Mouse (Mus musculus): ENCODE results near the gene Tmem178b. TPM values are rescaled to one million over a fixed set of nuclear protein-coding genes. Genes with fewer than 3 reads are reported as not detected.

Tmem178b gene
- polyA plus RNA-seq, 1 experiment from 2014 or later, result not detected

DNA sequence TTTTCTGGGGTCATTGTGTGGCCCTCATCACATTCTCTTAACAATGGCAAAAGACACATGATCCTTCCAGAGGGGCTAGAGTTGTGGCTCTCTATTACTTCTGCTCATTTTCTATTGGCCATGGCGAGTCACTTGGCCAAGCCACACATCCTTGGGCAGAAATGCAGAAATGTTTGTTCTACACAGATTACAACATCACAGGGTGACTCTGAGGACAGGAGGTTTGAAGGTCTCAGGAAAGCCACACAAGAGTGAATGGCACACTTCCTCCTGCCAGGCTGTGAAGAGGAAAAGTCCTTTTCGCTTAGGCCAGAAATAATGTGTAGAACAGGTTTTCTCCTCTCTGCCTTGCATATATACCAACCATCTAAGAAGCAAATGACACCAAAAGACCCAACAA is 82.1 kb downstream of the Tmem178b start:
- Histone ChIP-seq H3K4me1 (ENCODE audit: insufficient read depth) (no peaks in the 10 kb centered on the region), H3K4me3 (ENCODE audit: low read depth, low read length) (no peak overlapping the region), H3K9me3 (ENCODE audit: low read length) (no peaks in the 10 kb centered on the region), H3K27ac (ENCODE audit: low read depth) (no peak overlapping the region), H3K9ac (replicated peaks) (no peak overlapping the region), H3K4me2 (ENCODE audit: low read depth, low read length) (no peak overlapping the region), H3K36me3 (replicated peaks; ENCODE audit: insufficient read depth, low read length) (no peaks in the 10 kb centered on the region), H3K27me3 (ENCODE audit: insufficient read depth, low read length) (no peaks in the 10 kb centered on the region)
- WGBS (ENCODE audit: insufficient replicate concordance), result 65% methylated on average over 2 of the region's 2 CpGs
- TF ChIP-seq EP300 (IDR thresholded peaks at IDR 0.05; ENCODE audit: low read depth), result no peak
- TF ChIP-seq CTCF (IDR thresholded peaks at IDR 0.05; ENCODE audit: low read depth), result no peak
- ATAC-seq (no peak), DNase-seq (no peak)

DNA sequence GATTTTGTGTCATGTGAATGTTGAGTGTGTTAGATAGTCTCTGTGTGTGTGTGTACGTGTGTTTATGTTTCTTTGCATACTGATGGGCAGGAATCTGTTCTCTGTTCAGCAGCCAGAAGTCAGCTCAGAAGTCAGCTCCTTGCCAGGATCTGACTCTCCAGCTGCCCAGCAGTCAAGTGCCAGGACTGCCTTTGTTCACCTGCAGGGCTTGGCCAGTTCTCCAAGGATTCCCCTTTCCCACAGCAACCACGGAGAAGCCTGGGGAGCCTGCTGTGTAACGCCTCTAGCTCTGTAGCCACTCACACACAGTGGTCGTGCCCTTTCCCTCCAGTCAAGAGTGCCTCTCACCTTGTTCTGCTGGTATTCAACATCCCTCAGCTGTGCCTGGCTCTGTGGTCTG is 91.5 kb downstream of the Tmem178b start:
- WGBS (ENCODE audit: insufficient replicate concordance), result 63% methylated on average over 4 of the region's 4 CpGs
- Histone ChIP-seq H3K27me3 (ENCODE audit: insufficient read depth, low read length) (no peaks in the 10 kb centered on the region), H3K9ac (replicated peaks) (no peak overlapping the region), H3K4me2 (ENCODE audit: low read depth, low read length) (no peak overlapping the region), H3K9me3 (ENCODE audit: low read length) (no peaks in the 10 kb centered on the region), H3K4me1 (ENCODE audit: insufficient read depth) (no peaks in the 10 kb centered on the region), H3K27ac (ENCODE audit: low read depth) (no peak overlapping the region), H3K4me3 (ENCODE audit: low read depth, low read length) (no peak overlapping the region), H3K36me3 (replicated peaks; ENCODE audit: insufficient read depth, low read length) (no peaks in the 10 kb centered on the region)
- no peak for DNase-seq
- ATAC-seq, result no peak
- no peak for TF ChIP-seq CTCF (IDR thresholded peaks at IDR 0.05; ENCODE audit: low read depth)
- no peak for TF ChIP-seq EP300 (IDR thresholded peaks at IDR 0.05; ENCODE audit: low read depth)

DNA sequence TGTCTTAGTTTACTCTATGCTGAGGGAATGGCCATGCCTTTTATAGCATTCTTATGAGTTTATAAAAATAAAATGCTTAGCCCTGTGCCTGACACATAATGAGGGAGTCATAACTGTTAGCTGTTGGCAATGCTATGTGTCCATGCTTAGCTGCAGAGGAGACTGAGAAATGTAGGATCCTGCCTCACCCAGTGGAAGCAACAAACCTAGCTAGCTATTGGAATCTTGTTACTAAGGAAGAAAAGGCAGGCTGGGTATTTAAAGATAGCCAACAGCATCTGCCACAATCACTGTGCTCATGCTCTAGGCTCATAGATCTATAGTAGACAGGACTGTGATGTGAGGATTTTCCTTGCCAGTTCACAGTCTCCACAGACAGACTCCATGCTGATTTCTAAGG is 97.2 kb downstream of the Tmem178b start:
- no peaks in the 10 kb centered on the region for H3K36me3 ChIP-seq (replicated peaks; ENCODE audit: insufficient read depth, low read length)
- no peaks in the 10 kb centered on the region for H3K4me1 ChIP-seq (ENCODE audit: insufficient read depth)
- no peaks in the 10 kb centered on the region for H3K27me3 ChIP-seq (ENCODE audit: insufficient read depth, low read length)
- H3K27ac ChIP-seq (ENCODE audit: low read depth), result no peak overlapping the region
- DNase-seq (no peak), ATAC-seq (no peak)
- no peak overlapping the region for H3K9ac ChIP-seq (replicated peaks)
- no peak overlapping the region for H3K4me2 ChIP-seq (ENCODE audit: low read depth, low read length)
- H3K9me3 ChIP-seq (ENCODE audit: low read length), result no peaks in the 10 kb centered on the region
- TF ChIP-seq CTCF (IDR thresholded peaks at IDR 0.05; ENCODE audit: low read depth) (no peak), EP300 (IDR thresholded peaks at IDR 0.05; ENCODE audit: low read depth) (no peak)
- H3K4me3 ChIP-seq (ENCODE audit: low read depth, low read length), result no peak overlapping the region

DNA sequence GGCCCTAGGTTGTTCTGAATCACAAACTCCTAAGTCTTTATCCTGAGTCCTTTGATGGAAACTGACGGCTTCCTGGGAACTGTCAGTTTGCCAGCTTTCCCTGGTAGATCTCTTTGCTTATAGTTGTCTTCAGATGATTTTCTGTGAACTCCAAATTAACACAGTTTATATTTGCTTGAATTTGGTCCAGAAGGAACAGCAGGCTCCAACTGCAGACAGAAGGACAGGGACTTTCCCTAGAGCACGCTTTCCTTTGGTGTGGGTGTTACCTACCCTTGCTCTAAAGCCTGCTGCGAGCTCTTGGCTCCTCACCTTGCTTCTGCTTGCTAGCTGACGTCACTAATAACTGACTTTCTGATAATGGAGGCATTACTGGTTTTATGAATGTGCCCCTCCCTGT is 105.9 kb downstream of the Tmem178b start:
- no peak for TF ChIP-seq EP300 (IDR thresholded peaks at IDR 0.05; ENCODE audit: low read depth)
- TF ChIP-seq CTCF (IDR thresholded peaks at IDR 0.05; ENCODE audit: low read depth), result no peak
- ATAC-seq, result no peak
- Histone ChIP-seq H3K27ac (ENCODE audit: low read depth) (no peak overlapping the region), H3K9me3 (ENCODE audit: low read length) (no peaks in the 10 kb centered on the region), H3K4me1 (ENCODE audit: insufficient read depth) (no peaks in the 10 kb centered on the region), H3K27me3 (ENCODE audit: insufficient read depth, low read length) (no peaks in the 10 kb centered on the region), H3K36me3 (replicated peaks; ENCODE audit: insufficient read depth, low read length) (no peaks in the 10 kb centered on the region), H3K4me2 (ENCODE audit: low read depth, low read length) (no peak overlapping the region), H3K4me3 (ENCODE audit: low read depth, low read length) (no peak overlapping the region), H3K9ac (replicated peaks) (no peak overlapping the region)
- WGBS (ENCODE audit: insufficient replicate concordance), result 70% methylated on average over 4 of the region's 4 CpGs
- DNase-seq, result no peak

DNA sequence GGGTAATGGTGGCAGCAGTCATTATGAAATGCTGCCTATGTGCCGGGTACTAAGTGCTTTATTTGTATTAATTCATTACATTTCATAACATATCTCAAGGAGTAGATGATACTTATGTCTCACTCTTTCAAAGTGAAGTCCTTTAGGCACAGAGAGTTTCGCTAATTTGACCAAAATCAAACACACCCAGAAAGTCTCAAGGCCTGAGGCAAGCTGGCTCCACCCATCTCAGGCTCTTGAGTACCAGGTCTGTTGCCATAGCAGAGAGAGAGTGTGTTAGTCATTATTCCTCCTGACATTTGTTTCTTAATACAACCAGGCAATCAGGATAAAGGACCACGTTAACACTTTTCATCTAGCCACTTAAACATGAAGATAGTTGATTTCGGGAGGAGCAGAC is 117.7 kb downstream of the Tmem178b start:
- Histone ChIP-seq H3K27ac (ENCODE audit: low read depth) (no peak overlapping the region), H3K4me3 (ENCODE audit: low read depth, low read length) (no peak overlapping the region)
- no peak for ATAC-seq

DNA sequence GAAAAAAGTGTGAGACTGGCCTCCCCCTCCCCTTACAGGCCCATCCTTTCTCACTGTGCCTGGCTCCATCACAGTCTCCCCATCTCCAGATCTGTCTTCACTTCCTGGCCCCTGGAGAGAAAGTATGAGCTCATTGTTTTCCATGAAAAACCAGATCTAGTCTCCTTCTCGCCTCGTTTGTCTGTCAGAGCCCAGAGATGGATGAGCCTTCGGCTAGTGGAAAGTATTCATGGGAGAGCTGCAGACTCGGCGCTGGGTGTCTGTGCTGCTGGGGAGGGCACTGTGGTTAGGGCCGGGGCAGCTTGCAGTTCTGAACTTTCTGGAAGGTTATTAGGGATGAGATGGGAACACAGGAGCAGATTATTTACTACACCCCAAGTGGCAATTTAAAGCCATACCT is 118.9 kb downstream of the Tmem178b start:
- Histone ChIP-seq H3K27ac (ENCODE audit: low read depth) (no peak overlapping the region), H3K27me3 (ENCODE audit: insufficient read depth, low read length) (no peaks in the 10 kb centered on the region), H3K36me3 (replicated peaks; ENCODE audit: insufficient read depth, low read length) (no peaks in the 10 kb centered on the region), H3K9me3 (ENCODE audit: low read length) (no peaks in the 10 kb centered on the region), H3K4me1 (ENCODE audit: insufficient read depth) (no peaks in the 10 kb centered on the region), H3K9ac (replicated peaks) (no peak overlapping the region), H3K4me3 (ENCODE audit: low read depth, low read length) (no peak overlapping the region), H3K4me2 (ENCODE audit: low read depth, low read length) (no peak overlapping the region)
- no peak for TF ChIP-seq CTCF (IDR thresholded peaks at IDR 0.05; ENCODE audit: low read depth)
- TF ChIP-seq EP300 (IDR thresholded peaks at IDR 0.05; ENCODE audit: low read depth), result no peak
- DNase-seq (no peak), ATAC-seq (no peak)
- WGBS (ENCODE audit: insufficient replicate concordance), result 58% methylated on average over 6 of the region's 6 CpGs

More for the DNA sequence above, 117.7 kb downstream of the Tmem178b start:
- Histone ChIP-seq H3K4me2 (ENCODE audit: low read depth, low read length) (no peak overlapping the region), H3K27me3 (ENCODE audit: insufficient read depth, low read length) (no peaks in the 10 kb centered on the region), H3K36me3 (replicated peaks; ENCODE audit: insufficient read depth, low read length) (no peaks in the 10 kb centered on the region), H3K9me3 (ENCODE audit: low read length) (no peaks in the 10 kb centered on the region), H3K9ac (replicated peaks) (no peak overlapping the region), H3K4me1 (ENCODE audit: insufficient read depth) (no peaks in the 10 kb centered on the region)
- DNase-seq, result no peak
- TF ChIP-seq EP300 (IDR thresholded peaks at IDR 0.05; ENCODE audit: low read depth), result no peak
- no peak for TF ChIP-seq CTCF (IDR thresholded peaks at IDR 0.05; ENCODE audit: low read depth)
- WGBS (ENCODE audit: insufficient replicate concordance), result 73% methylated on average over 4 of the region's 4 CpGs
